Mouse (Mus musculus) embryonic facial prominence, embryonic 15.5 days (tissue): Measurements from ENCODE around the gene Olfr1249. TPM values are rescaled to one million over a fixed set of nuclear protein-coding genes. Genes with fewer than 3 reads are reported as not detected.
"Not testable (repeated sequence)": the region's sequence is repeated elsewhere in the genome, so short reads cannot be mapped to it uniquely, and the experiment has no call there.

Source experiments
- ATAC-seq: fragments of 200-750 bp; cut with Nextera tagmentation; 2 replicates; pipeline ENCODE4 v1.8.0; 2017; ENCODE audit warnings: low read depth, moderate TSS enrichment; ENCODE audit not compliant: insufficient number of reproducible peaks, low FRiP score, low TSS enrichment
- H3K27ac ChIP-seq: fragments of 300-500 bp; sonication (generic); replicated peaks from 2 replicates; pipeline ENCODE4 v1.5.1; 2015; ENCODE audit warnings: mild to moderate bottlenecking, inconsistent platforms
- H3K27me3 ChIP-seq: fragments of 300-500 bp; sonication (generic); 2 replicates; pipeline ENCODE4 v1.6.1; 2015; ENCODE audit warnings: inconsistent platforms
- H3K36me3 ChIP-seq: fragments of 300-500 bp; sonication (generic); 2 replicates; pipeline ENCODE4 v1.6.1; 2015; ENCODE audit warnings: mild to moderate bottlenecking, inconsistent platforms
- H3K4me1 ChIP-seq: fragments of 300-500 bp; sonication (generic); 2 replicates; pipeline ENCODE4 v1.6.1; 2015; ENCODE audit warnings: inconsistent platforms
- H3K4me2 ChIP-seq: fragments of 300-500 bp; sonication (generic); replicated peaks from 2 replicates; pipeline ENCODE4 v1.6.1; 2015; ENCODE audit warnings: mild to moderate bottlenecking, inconsistent platforms
- H3K4me3 ChIP-seq: fragments of 300-500 bp; sonication (generic); replicated peaks from 2 replicates; pipeline ENCODE4 v1.5.1; 2015; ENCODE audit warnings: mild to moderate bottlenecking, inconsistent platforms
- H3K9ac ChIP-seq: fragments of 300-500 bp; sonication (generic); 2 replicates; pipeline ENCODE4 v1.6.1; 2015; ENCODE audit warnings: inconsistent platforms
- H3K9me3 ChIP-seq: fragments of 300-500 bp; sonication (generic); replicated peaks from 2 replicates; pipeline ENCODE4 v1.6.1; 2016; ENCODE audit warnings: inconsistent platforms
- WGBS: fragments of 180-500 bp; shearing (Covaris S2); methylation state at CpG from one replicate; pipeline ENCODE4 v1.1.7; 2015; 5-methylcytosine and 5-hydroxymethylcytosine counted together
- polyA plus RNA-seq: library from polyadenylated mRNA; unstranded; fragments of >200 nt; fragmentation: Nextera tagmentation; extraction: Ambion mirVana; gene quantifications from 2 replicates; pipeline ENCODE4 v1.2.1, GENCODE M21; 2015

The Olfr1249 gene
- polyA plus RNA-seq: not detected in 2 replicates

DNA sequence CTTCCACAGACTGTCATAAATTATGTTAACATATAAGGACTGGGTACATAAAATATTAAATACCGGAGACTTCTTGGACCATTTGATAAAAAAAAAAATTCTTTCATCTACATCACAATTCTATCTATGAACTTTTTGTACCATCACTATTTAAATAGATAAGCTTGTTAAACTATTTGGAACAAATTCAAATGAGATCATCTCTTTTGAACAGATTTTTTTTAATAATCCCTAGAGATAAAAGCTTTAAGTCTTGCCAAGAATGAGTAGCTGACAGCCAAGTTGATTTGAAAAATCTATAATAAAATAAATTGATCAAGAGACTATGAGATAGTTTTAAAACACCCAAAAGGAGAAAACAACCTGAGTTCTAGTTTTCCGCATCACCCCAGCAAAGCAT is at the start of gene Olfr1249:
TSS of gene Olfr1249 (minus strand) at position 101 of the 400 bp plus-strand sequence.
- Histone ChIP-seq H3K9me3 (no peaks in the 10 kb centered on the region), H3K27ac (no peak within 1 kb of the TSS), H3K36me3 (no peaks in the 10 kb centered on the region), H3K9ac (no peak within 1 kb of the TSS), H3K27me3 (no peaks in the 10 kb centered on the region), H3K4me1 (no peaks in the 10 kb centered on the region), H3K4me3 (no peak within 1 kb of the TSS), H3K4me2 (no peak within 1 kb of the TSS)
- ATAC-seq: no peak
- 91% methylated on average over 2 of the region's 2 CpGs for WGBS

DNA sequence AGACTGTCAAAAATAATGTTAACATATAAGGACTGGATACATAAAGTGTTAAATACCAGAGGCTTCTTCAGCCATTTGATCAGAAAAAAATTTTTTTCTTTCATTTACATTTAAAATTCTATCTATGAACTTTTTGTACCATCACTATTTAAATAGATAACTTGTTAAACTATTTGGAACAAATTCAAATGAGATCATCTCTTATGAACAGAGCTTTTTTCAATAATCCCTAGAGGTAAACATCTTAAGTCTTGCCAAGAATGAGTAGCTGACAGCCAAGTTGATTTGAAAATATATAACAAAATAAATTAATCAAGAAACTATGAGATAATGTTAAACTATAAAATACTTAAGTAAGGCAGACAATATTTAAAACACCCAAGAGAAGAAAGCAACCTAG is 37.1 kb upstream of the Olfr1249 start, which contains the start of gene Olfr1251:
TSS of gene Olfr1251 (minus strand) at position 101 of the 400 bp plus-strand sequence.
- no peak for ATAC-seq
- H3K27ac ChIP-seq: no peak within 1 kb of the TSS
- H3K4me3 ChIP-seq: no peak within 1 kb of the TSS
- H3K4me2 ChIP-seq: no peak within 1 kb of the TSS
- H3K9me3 ChIP-seq: no peaks in the 10 kb centered on the region
- no peaks in the 10 kb centered on the region for H3K27me3 ChIP-seq
- H3K36me3 ChIP-seq: no peaks in the 10 kb centered on the region
- H3K9ac ChIP-seq: no peak within 1 kb of the TSS
- no peaks in the 10 kb centered on the region for H3K4me1 ChIP-seq

DNA sequence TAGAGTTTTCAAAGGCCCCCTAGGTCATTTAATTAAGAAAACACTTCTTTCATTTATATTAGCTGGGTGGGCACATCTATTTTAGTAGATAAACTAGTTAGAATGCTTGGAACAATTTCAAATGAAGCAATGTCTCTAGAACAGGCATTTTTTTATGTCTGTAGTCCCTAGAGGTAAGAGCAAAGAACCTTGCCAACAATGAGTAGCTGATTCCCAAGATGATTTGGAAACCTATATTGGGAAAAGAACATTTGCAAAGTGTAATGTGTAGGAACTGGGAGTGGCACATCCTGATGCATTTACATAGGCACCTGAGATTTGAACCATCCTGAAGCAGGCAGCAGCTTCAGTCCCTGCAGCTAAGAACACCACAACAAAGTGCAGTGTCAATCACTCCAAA is 26.6 kb upstream of the Olfr1249 start, which contains the start of gene Olfr1250:
TSS of gene Olfr1250 (minus strand) at position 101 of the 400 bp plus-strand sequence.
- no peak for ATAC-seq
- H3K27ac ChIP-seq: no peak within 1 kb of the TSS
- H3K9me3 ChIP-seq: no peaks in the 10 kb centered on the region
- H3K4me2 ChIP-seq: no peak within 1 kb of the TSS
- H3K4me1 ChIP-seq: no peaks in the 10 kb centered on the region
- no peak within 1 kb of the TSS for H3K4me3 ChIP-seq
- H3K9ac ChIP-seq: no peak within 1 kb of the TSS
- no peaks in the 10 kb centered on the region for H3K36me3 ChIP-seq
- no peaks in the 10 kb centered on the region for H3K27me3 ChIP-seq

DNA sequence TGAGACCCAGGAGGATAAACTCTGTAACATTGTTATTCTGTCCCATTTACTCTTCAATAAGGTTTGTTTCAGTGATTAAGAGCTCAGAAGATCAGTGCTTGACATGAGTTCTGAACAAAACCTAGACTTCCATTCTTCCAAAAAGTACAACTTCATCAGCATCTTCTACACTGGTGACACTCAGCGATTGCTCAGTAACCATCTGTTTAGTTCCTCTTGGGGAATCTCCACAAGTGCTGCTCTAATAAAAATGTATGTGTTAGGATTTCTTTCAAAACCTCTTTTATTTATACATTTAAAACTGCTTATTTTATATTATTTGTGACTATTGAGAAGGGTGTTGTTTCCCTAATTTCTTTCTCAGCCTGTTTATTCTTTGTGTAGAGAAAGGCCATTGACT is 16.6 kb downstream of the Olfr1249 start, which contains the start of gene Olfr1248:
TSS of gene Olfr1248 (minus strand) at position 101 of the 400 bp plus-strand sequence.
- not testable (repeated sequence) for H3K9ac ChIP-seq, H3K4me2 ChIP-seq, H3K27ac ChIP-seq, ATAC-seq, H3K4me1 ChIP-seq, H3K9me3 ChIP-seq, H3K36me3 ChIP-seq, H3K4me3 ChIP-seq, H3K27me3 ChIP-seq
- 89% methylated on average over 1 of the region's 1 CpGs for WGBS

DNA sequence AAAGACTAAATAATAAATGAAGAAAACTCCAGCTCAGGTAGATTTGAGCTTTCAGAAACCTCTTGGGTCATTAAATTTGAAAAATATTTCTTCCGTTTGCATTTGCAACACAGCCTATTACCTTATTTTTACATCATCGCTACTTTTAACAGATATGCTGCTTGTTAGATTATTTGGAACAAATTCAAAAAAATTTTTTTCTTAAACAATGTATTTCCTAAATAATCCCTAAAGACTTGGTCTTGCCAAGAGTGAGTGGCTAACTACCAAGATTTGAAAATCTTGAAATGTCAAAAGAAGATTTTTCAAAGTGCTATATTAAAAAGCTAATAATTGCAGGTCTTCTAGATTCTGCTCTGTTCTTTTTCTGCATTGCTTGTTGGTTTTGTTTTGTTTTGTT is 20.8 kb downstream of the Olfr1249 start, which contains the start of gene Olfr1247:
TSS of gene Olfr1247 (minus strand) at position 101 of the 400 bp plus-strand sequence.
- Histone ChIP-seq H3K36me3 (no peaks in the 10 kb centered on the region), H3K4me3 (no peak within 1 kb of the TSS), H3K4me2 (no peak within 1 kb of the TSS), H3K9ac (no peak within 1 kb of the TSS), H3K27me3 (no peaks in the 10 kb centered on the region), H3K4me1 (no peaks in the 10 kb centered on the region), H3K27ac (no peak within 1 kb of the TSS), H3K9me3 (no peaks in the 10 kb centered on the region)
- ATAC-seq: no peak
- WGBS: 88% methylated on average over 2 of the region's 2 CpGs

DNA sequence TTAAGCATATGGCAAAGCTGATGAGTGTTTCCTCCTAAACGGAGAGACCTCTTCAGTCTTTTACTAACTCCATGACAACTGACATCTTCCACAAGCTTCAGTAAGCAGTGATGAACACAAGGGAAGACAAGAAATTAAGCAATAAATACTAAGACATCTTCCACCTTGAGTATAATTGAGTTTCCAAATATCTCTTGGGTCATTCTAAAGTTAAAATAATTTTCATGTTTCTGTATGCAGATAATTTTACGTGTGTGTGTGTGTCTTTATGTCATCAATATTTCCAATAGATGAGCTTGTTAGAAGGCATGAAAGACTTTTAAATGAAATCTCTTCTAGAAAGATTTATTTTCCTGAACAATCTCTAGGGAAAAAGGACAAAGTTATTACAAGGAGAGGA is 41.7 kb downstream of the Olfr1249 start, which contains the start of gene Olfr1246:
TSS of gene Olfr1246 (minus strand) at position 101 of the 400 bp plus-strand sequence.
- H3K4me2 ChIP-seq: no peak within 1 kb of the TSS
- 68% methylated on average over 2 of the region's 2 CpGs for WGBS

More for the DNA sequence above, 41.7 kb downstream of the Olfr1249 start, which contains the start of gene Olfr1246:
- Histone ChIP-seq H3K27ac (no peak within 1 kb of the TSS), H3K4me3 (no peak within 1 kb of the TSS), H3K27me3 (no peaks in the 10 kb centered on the region), H3K9ac (no peak within 1 kb of the TSS), H3K4me1 (no peaks in the 10 kb centered on the region), H3K36me3 (no peaks in the 10 kb centered on the region), H3K9me3 (no peaks in the 10 kb centered on the region)
- ATAC-seq: no peak

Other genes with a start within 250 kb of the Olfr1249 start
- not detected in 2 replicates for gene Olfr1238, start 225.3 kb downstream of the Olfr1249 start, polyA plus RNA-seq
- gene Olfr1239, start 214.6 kb downstream of the Olfr1249 start, polyA plus RNA-seq: 0.12 TPM in 1 of 2 replicates, not detected in the other
- gene Olfr1240, start 192.0 kb downstream of the Olfr1249 start, polyA plus RNA-seq: 0.13 and 0.14 TPM in 2 replicates
- not detected in 2 replicates for gene Olfr1241, start 147.9 kb downstream of the Olfr1249 start, polyA plus RNA-seq
- gene Olfr1242, start 136.6 kb downstream of the Olfr1249 start, polyA plus RNA-seq: not detected in 2 replicates
- not detected in 2 replicates for gene Olfr1243, start 103.5 kb downstream of the Olfr1249 start, polyA plus RNA-seq
- gene Olfr1245, start 56.5 kb downstream of the Olfr1249 start, polyA plus RNA-seq: not detected in 2 replicates
- gene Olfr1246, start 41.8 kb downstream of the Olfr1249 start, polyA plus RNA-seq: not detected in 2 replicates
- 0.05 TPM in 1 of 2 replicates, not detected in the other for gene Olfr1247, start 20.9 kb downstream of the Olfr1249 start, polyA plus RNA-seq
- not detected in 2 replicates for gene Olfr1248, start 16.7 kb downstream of the Olfr1249 start, polyA plus RNA-seq
- gene Olfr1250, start 26.5 kb upstream of the Olfr1249 start, polyA plus RNA-seq: not detected in 2 replicates
- not detected in 2 replicates for gene Olfr1251, start 37.0 kb upstream of the Olfr1249 start, polyA plus RNA-seq
- gene Olfr1252, start 90.0 kb upstream of the Olfr1249 start, polyA plus RNA-seq: not detected in 2 replicates
- gene Olfr1253, start 122.1 kb upstream of the Olfr1249 start, polyA plus RNA-seq: not detected in 2 replicates
- gene Olfr1254, start 158.6 kb upstream of the Olfr1249 start, polyA plus RNA-seq: not detected in 2 replicates
- gene Olfr1255, start 177.1 kb upstream of the Olfr1249 start, polyA plus RNA-seq: not detected in 2 replicates
- gene Olfr1256, start 206.6 kb upstream of the Olfr1249 start, polyA plus RNA-seq: not detected in 2 replicates
- 0.12 TPM in 1 of 2 replicates, not detected in the other for gene Olfr48, start 213.2 kb upstream of the Olfr1249 start, polyA plus RNA-seq
- gene Olfr1257, start 243.5 kb upstream of the Olfr1249 start, polyA plus RNA-seq: not detected in 2 replicates